Mouse (Mus musculus) NIH3T3 (cell line): ENCODE measurements at regions not wholly inside any gene's neighbourhood (a gene's known extent, or its start where the extent isn't known, plus 50 kb on each side); places are given as distances from the start of the nearest gene placed in this dataset.
"Not testable (repeated sequence)": the region's sequence is repeated elsewhere in the genome, so short reads cannot be mapped to it uniquely, and the experiment has no call there.

Experiments used
- DNase-seq: peaks from one replicate; pipeline ENCODE4 v3.0.0-alpha.2; 2012; ENCODE audit warnings: low read depth

- DNase-seq: no peak
Observed at GRCm38 (mm10) chr16:76521142-76521541, 147.5 kb upstream of the Nrip1 start.

- DNase-seq: no peak
Observed at GRCm38 (mm10) chr16:76520643-76520993, 147.0 kb upstream of the Nrip1 start.

GRCm38 (mm10) chr16:76519911-76520642, 146.4 kb upstream of the Nrip1 start:
- no peak for DNase-seq

DNA sequence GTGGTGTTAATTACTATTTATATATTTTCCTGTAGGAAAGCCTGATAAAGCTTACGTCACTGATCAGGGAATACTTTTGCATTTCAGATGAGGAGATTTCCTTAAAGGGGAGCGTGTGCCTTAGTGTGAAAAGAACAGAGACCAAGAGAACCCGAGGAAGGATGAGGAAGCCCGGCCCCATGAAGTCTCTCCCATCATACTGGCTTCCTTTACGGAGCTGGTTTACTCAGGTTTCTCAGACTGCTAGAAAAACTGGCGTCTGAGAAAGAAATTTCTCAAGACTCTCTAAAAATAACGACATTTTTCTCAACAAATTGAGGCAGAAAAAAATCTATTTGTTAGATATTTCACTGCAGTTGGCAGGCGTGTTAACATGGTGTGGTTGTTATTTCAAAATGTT, 137.2 kb upstream of the Nrip1 start:
- no peak for DNase-seq

DNA sequence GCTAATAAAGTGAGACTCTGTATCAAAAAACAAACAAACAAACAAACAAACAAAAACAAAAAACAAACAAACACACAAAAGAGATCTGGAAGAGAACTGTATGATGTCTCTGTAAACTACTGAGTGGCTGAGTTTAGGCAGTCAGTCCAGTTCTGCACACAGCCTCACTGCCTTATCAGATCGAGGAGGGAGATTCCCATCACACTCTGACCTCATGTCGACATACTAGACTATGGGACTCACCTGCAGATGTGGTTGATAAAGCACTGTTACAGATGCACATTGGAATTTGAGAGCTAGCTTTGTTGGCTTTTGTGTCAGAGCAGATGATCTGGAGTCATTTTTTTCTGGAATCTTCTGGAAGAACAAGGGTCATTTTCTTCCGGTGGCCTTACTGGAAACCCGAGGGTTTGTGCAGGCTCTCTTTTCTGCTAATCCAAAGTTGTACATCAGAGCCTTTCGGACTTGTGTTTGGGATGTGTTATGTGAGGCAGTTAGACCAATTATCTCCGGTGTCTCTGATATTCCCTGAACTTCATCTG, 135.6 kb upstream of the Nrip1 start:
- DNase-seq: no peak

- DNase-seq: peak; percentile 1
Observed at GRCm38 (mm10) chr16:76507191-76507746, 133.6 kb upstream of the Nrip1 start.

GRCm38 (mm10) chr16:76506240-76506639, 132.6 kb upstream of the Nrip1 start:
- DNase-seq: no peak

DNA sequence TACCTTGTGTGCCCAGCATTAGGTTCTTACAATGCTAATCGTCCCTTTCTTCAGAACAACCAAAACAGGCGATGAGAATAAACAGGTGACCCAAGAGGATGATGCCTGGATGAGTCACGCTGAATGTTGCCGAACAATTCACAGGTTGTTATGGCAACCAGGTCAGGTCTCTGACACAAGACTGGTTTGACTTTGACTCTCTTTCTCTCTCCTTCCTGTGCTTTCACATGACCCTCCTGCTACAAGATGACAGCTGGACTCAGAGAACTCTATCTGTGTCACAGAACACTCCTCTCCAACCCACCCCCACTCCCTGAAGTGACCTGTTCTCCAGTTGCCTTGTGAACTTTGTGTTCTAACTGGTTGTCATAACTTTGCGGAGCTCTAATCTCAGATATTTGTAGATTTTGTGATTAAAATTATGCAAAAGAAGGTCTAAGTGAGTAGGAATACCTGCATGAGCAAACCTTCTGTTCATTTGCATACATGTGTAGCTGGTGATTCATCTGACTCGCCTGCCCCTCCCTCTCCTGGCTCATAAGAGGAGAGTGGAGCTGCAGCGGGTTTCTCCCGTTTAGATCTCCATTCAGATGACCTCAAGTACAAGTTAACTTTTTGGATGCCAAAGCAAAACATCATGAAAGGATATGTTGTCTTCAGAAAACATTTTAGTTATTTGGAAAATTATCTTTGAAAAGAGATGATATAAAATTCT, 126.2 kb upstream of the Nrip1 start:
- no peak for DNase-seq

GRCm38 (mm10) chr16:76498233-76498632, 124.6 kb upstream of the Nrip1 start:
- DNase-seq: no peak

DNA sequence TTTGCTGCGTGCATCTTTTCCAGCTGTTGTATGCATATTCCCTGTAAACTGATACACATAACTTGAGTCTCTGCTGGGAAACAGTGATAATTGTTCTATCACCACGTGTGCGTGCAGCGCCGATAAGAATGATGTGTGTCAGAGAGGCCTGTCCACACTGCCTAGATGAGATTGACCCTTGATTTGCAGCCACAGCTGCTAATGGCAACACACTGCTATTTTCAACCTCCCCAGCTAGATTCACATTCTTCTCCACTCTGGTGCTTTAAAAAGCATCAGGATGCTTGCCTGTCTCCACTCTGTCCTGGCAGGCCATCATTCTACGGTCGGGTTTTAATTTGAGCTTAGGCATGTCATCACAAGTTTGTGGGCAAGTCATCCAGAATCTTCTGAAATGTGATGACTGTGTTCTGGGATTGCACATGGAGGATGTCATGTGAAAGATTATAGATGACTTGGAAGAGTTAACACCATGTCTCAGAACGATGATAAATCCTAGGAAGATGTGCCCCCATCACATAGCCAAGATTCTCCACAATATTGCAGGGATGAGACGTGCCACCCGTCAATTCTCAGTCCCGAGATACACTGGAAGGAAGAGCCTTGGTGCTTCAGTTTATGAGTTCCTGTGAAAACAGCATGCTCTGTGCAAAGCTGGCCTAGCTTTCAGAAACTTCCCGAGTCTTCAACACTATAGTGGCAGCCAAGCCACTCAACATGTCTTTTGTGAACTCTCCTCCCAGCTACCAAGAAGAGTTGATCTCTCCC, 123.6 kb upstream of the Nrip1 start:
- DNase-seq: no peak

DNA sequence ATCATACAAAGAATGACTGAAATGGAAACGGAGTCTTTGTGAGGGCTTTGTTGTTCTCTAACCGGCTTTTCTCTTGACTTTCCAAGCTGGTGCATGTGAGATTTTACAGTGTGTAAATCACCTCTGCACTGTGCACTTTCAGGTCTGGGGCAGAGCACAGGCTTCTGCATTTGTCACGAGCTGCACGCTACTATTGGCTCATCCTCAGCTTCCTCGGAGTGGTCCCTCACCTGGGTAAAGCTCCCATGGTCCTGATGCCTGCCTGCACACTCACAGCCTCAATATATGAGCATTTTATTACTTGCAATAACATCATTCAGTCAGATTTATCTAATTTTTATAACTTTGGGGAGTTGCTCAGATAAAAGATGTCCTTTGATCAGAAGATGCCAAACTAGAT, 109.8 kb upstream of the Nrip1 start:
- DNase-seq: no peak

DNA sequence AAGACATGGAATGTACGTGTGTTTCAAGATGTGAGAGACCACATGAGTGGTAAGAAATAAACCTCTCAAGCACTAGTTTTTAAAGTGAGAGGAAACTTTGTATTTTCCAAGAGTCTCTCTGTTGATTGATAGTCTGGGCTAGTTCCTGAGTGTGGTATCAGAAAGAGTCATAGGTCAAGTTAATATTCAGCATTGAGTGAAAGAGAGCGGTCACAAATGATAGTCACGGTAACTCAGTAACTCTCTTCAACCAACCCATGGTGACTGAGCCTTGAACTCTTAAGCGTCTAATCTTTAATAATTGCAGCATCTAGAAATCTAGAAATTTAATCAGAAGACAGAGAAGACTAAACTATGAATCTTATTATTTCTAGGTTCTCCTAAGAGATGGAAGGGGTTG, 108.3 kb upstream of the Nrip1 start:
- no peak for DNase-seq

GRCm38 (mm10) chr16:76477474-76477873, 103.8 kb upstream of the Nrip1 start:
- no peak for DNase-seq

DNA sequence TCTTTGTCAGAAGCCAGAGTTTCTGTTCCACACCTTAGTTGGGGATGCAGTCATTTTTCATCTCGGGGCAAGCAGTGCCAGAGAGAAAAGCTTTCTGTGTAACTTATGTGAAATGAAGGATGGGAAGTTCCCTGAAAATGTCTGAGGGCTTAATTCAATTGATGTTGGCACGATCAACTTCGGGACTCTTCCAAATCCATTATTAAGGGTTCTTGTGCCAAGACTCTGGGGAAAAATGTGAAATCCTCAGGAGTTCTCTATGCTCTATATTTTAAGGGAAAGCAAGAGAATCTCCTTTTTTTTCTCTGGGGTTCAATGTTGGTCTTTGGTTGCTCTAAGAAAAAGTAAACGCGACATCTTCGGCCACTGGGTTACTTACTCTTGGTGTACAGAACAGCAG, 100.9 kb upstream of the Nrip1 start:
- DNase-seq: no peak

GRCm38 (mm10) chr16:76472386-76472785, 98.8 kb upstream of the Nrip1 start:
- DNase-seq: no peak

GRCm38 (mm10) chr16:76471081-76471480, 97.5 kb upstream of the Nrip1 start:
- DNase-seq: no peak

DNA sequence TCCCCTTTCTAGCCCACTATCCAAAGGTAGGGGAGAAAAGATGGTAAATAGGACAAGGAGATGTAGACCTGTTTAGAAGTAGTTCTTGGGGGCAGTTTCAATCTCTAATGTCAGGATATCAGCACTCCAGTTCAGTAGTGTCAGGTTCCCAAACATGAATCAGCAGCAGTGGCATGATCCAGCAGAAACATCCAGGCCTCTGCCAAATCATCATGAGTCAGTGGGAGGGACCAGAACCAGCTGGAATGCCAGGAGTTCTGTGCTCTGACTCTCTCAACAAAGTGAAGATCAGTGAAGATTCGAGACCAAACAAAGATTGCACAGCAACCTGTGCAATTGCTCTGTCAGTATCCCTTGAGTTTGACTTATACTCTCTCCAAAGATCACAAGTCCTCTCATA, 85.9 kb upstream of the Nrip1 start:
- DNase-seq: peak; percentile 33

DNA sequence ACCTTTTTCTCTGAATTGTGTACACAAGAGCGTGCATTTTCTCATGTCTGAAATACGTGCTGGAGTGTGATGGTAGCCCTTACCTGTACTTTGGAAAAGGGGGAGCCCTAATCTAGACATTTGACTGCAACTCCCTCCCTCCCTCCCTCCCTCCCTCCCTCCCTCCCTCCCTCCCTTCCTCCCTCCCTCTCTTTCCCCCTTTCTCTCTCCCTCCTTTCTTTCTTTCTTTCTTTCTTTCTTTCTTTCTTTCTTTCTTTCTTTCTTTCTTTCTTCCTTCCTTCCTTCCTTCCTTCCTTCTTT, 82.6 kb upstream of the Nrip1 start:
- not testable (repeated sequence) for DNase-seq

DNA sequence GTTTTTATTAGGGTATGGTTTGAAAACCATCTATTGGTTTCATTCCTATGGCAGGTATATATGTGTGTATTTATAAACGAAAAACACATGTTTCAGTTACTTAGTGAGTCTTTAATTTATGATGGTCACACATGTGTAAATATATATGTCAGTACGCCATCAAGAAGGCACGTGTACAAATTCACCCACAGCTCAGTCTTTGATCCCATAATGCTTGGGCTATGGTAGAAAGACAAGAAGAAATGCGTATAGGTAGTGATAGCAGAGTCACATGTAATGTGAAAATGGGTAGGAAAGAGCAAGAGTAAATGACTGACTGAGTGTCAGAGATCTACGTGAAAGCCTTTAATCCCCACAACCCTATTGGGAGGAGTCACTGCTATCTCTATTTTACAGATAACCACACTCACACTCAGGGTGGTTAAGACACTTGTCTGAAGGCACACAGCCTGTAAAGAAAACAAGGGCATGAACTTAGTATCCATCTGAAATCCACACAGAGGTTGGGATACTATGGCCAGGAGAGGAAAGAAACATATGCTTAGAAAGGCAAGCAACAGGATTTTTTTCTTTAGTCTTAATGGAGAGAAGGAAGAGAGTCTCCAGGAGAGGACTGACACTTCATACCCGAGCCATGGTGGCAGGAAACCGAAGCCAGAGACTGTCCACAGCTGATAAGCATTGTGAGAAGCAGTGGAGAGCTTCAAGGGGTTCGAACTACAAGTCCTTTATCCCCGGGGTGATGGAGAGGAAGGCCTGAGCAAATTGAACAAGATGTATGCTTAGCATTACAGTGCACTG, 82.1 kb upstream of the Nrip1 start:
- no peak for DNase-seq

GRCm38 (mm10) chr16:76454741-76455465, 81.3 kb upstream of the Nrip1 start:
- no peak for DNase-seq
